Mouse (Mus musculus) gastrocnemius, adult 8-10 months (tissue): Measurements from ENCODE around the gene Cdc25a. TPM values are rescaled to one million over a fixed set of nuclear protein-coding genes. Genes with fewer than 3 reads are reported as not detected.

Experiments used
- DNase-seq, 2 experiments: peaks; one replicate each; pipeline ENCODE4 v3.0.0; 2022; ENCODE audit warnings: low spot score in 2 of 2
- total RNA-seq, 4 experiments: library from RNA; stranded (reverse); gene quantifications; 2 replicates each; pipeline ENCODE4 v1.2.4; 2022

Gene Cdc25a
- total RNA-seq, 4 experiments from 2014 or later: 4.1 to 5.7 (median 4.6) TPM

DNA sequence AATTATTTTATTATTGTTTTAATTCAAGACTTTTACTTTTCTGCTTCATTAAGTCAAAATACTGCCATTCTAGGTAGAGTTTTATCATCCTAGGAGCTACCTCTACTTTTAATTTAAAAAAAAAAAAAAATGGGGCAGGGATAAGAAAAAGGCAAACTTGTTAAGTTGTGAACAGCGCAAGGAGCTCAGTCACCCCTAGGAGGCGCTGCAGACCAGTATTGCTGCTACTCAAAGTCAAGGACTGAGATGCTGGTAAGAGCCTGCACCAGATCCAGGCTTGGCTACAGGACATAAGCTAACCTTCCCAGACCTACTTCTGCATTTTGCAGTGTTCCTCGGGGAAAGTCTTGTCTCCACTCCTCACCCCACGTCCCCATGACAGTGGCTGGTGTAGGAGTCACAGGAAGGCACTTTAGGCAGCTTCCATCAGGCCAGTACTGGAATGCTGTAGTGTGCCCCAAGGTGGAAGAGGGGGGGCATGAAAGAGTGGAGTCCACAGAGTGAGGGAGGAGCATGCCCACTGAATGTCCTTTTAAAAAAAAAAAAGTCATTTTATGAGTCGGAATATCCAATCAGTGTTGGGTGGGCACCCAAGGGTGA lies 17.4 kb downstream of the Cdc25a start:
- DNase-seq: peak; percentile 73 to 77

DNA sequence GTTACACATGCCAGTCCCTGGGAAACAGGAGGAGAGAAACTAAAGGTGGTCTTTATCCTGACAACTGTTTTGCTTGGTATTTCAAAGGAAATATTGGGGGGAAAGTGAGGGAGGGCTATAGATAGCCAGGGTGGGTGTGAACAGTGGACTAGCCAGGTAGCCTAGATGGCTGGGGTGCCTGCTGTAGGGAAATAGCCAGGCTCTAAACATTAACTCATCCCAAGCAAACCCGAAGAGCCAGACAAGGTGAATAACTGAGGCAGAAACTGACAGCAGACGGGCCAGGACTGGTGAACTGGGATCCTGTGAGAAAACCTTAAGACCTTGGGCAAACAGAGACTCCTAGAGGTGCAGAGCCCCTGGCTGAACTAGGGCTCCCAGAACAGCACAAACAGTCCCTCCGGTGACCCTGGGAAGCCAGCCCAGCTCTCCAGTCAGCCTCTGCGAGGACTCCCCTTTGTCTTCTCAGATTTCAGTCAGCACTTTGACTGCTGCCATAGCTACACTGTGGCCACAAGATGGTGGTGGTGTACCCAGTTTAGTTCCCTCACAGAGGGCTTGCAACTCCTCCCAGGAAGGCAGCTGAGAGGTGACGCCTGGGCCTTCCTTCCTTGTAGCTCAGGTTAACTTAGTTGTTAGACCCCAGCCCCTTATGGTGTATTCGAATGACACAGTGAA lies 19.2 kb downstream of the Cdc25a start:
- peak; percentile 62 to 67 for DNase-seq

- peak in 1 of 2 experiments; percentile 20 for DNase-seq
Measured at GRCm38 (mm10) chr9:109895593-109895992, 20.2 kb downstream of the Cdc25a start.

- DNase-seq: peak; percentile 62 to 82
Measured at GRCm38 (mm10) chr9:109896253-109897150, 21.1 kb downstream of the Cdc25a start.

GRCm38 (mm10) chr9:109898027-109898426 lies 22.6 kb downstream of the Cdc25a start:
- DNase-seq: peak; percentile 30 to 51

GRCm38 (mm10) chr9:109899361-109899760 lies 24.0 kb downstream of the Cdc25a start:
- no peak for DNase-seq

DNA sequence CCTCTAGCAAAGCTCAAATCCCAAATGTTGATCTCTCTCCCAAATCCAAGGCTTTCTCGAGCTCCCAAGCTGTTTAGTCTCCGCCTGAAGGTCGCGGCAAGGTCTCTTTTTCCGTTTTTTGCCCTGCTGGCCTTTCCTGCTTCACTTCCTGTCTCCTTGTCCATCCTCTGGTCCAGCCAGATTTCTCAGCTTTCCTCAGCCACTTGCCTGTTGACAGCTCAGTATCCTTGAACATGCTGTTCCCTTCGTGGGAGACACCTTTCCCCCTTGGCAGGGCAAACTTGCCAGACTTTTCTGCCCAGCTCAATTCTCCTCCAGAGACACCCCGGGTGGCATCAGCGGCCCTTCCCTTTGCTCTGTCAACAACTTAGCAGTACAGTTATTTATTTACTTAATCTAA lies 24.4 kb downstream of the Cdc25a start:
- no peak for DNase-seq

GRCm38 (mm10) chr9:109900604-109901003 lies 25.2 kb downstream of the Cdc25a start:
- no peak for DNase-seq

GRCm38 (mm10) chr9:109902246-109902645 lies 26.9 kb downstream of the Cdc25a start:
- DNase-seq: no peak

DNA sequence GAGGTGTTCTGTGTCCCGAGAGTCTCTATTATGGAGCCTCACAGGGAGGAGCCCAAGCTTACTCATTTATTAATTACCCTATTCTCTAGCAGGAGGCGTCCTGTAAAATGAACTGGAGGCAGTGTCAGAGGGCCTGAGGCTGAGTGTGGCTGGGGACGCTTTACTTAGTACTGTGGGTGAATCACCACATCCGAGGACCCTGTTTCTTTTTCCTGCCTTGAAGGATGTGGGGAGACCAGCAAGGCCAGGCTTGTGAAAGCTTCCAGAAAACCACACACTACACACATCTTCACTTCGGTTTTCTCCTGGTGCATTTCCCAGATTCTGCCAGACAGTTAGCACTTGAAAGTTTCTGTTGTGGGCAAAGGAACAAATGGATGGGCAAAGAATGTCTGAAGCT lies 27.4 kb downstream of the Cdc25a start:
- DNase-seq: no peak

DNA sequence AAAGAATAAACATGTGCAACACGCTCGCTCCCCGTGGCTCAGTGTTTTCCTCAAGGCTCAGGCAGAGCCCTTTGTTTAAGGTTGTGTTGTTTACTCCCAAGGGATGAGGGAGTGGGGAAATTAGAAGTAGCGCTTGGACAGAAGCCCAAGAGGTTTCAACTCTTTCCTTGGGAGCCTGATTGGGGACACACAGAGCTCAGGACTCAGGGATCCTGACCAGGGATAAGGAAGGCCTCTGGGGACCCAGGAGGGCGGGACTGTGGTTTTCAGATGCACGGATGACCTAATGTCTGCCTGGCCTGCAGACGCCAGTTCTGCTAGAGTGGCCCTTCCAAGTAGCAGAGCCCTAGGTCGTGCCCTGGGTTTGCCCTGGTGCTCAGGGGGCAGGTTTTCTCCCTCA lies 31.9 kb downstream of the Cdc25a start:
- DNase-seq: peak; percentile 72 to 80

DNA sequence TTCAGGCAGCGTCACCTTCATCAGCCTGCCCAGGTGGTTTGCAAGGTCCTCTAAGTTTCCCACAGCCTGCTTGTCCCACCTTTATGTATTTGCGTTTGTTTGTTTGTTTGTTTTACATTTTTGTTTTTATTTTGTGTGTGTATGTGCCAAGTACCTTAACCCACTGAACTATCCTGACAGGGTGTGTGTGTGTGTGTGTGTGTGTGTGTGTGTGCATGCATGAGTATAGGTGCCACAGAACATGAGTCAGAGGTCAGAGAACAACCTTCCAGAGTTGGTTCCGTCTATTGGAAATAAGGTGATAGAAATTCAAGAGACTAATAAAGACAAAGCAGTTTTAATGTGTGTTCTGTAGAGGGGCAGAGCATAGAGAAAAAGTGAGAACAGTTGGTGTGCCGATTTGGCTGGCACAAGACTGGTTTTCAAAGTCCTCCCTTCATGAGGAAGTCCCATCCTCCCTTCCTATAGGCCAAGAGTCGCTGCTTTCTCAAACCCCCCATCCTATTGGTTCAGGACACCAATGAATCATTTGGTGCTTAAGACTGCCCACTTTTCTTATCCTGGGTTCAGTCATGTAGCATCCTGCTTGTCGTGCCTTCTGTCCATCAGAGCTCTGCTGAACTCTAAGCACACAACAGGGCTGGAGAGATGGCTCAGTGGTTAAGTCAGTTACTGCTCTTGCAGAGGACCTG lies 32.5 kb downstream of the Cdc25a start:
- no peak for DNase-seq

GRCm38 (mm10) chr9:109909102-109909501 lies 33.7 kb downstream of the Cdc25a start:
- no peak for DNase-seq

GRCm38 (mm10) chr9:109909926-109910325 lies 34.5 kb downstream of the Cdc25a start:
- DNase-seq: no peak

DNA sequence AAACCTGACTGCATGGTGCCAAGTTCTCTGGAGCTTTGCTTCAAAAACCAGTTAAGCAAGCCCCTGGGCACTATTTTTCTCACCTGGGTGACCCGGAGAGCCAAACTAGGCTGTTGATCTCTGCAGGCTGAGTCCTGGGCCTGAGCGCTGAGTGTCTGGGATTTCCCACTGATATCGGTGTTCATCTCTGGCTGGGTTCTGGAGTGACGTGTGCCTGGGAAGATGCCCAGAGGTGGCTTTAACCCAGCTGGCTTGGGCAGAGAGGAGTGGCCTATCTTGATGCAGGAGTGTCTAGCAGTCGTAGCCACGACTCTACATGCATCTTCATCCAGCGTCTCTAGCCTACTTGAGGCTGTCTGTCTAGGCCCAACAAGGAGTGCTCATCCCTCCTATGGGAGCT lies 36.4 kb downstream of the Cdc25a start:
- DNase-seq: peak; percentile 81 to 86

DNA sequence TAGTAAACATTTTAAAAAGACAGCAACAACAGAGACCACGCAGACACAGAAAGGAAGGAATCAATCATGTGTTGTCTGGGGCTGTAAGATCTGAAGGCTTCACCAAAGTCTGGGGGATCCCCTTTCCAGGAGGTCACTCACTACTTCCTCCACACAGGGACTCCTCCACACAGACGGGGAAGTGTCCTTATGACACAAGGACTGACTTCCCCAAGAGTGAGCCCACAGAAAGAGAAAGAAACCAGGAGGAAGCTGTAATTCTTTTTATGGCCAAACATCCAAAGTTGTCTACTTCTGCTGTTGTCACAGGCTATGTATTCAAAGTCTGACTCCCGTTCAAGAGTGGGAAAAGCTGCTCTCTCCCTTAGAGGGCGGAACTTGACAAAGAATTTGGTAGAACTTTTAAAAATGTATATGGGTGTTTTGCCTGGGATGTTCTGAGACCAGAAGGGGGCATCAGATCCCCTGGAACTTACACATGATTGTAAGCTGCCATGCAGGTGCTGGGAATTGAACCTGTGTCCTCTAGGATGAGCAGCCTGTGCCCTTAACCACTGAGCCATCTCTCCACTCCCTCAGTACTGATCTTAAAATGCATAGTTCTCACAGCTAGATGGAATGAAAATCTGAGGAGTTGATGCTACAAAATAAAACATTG lies 39.0 kb downstream of the Cdc25a start:
- DNase-seq: no peak

DNA sequence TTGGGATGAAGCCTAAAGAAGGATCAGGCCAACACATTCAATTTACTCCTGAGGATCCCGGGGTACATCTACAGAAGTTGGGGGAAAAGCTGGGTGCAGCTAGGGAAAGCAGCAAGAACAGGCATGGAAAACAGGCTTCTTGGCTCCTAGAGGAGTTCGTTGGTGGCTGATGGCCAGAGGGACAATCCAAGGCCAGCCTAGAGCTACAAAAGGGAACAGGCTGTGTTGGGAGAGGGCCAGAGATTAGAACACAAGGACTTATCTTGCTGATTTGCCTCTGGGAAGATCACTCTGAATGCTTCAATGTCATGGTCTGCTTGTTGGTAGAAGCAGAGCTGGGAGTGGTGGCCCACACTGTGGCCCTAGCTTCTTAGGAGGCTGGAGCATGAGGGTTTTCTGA lies 42.6 kb downstream of the Cdc25a start:
- DNase-seq: no peak

- DNase-seq: no peak
Measured at GRCm38 (mm10) chr9:109929131-109929530, 53.8 kb downstream of the Cdc25a start.

DNA sequence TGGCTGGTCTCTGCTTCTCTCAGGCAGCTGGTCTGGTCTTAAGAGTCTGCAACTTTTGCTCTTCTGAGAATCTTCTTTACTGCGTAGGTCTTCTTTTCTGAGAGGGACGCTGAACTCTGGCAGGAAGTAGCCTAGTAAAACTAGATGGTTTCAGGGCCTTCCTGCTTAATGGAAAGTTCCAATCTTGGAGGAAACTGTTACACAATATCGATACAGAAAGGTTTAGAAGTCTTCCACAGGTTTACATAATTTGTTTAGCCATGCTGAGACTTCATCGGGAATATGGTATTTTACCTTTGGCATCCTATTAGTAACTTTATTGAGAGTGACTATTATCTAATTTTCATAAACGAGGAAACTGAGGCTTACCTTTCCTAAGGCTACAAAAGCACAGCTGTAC lies 54.7 kb downstream of the Cdc25a start:
- DNase-seq: no peak

GRCm38 (mm10) chr9:109930752-109931151 lies 55.4 kb downstream of the Cdc25a start:
- DNase-seq: no peak
